Mouse (Mus musculus) embryonic facial prominence, embryonic 13.5 days (tissue): ENCODE results near the gene Pex19. TPM values are rescaled to one million over a fixed set of nuclear protein-coding genes. Genes with fewer than 3 reads are reported as not detected.
A peak's percentile ranks its signal among the peaks of the same experiment; 100 is the strongest.

ENCODE experiments used
- ATAC-seq: fragments of 200-750 bp; cut with Nextera tagmentation; 2 replicates; pipeline ENCODE4 v1.8.0; 2017; ENCODE audit warnings: low read depth; ENCODE audit not compliant: insufficient number of reproducible peaks, insufficient read depth, low FRiP score, low TSS enrichment
- H3K27ac ChIP-seq: fragments of 300-500 bp; sonication (generic); 2 replicates; pipeline ENCODE4 v1.5.1; 2015; ENCODE audit warnings: moderate library complexity, mild to moderate bottlenecking, inconsistent platforms
- H3K27me3 ChIP-seq: fragments of 300-500 bp; sonication (generic); 2 replicates; pipeline ENCODE4 v1.6.1; 2015; ENCODE audit warnings: mild to moderate bottlenecking, inconsistent platforms
- H3K36me3 ChIP-seq: fragments of 300-500 bp; sonication (generic); 2 replicates; pipeline ENCODE4 v1.6.1; 2015; ENCODE audit warnings: mild to moderate bottlenecking, inconsistent platforms
- H3K4me1 ChIP-seq: fragments of 300-500 bp; sonication (generic); 2 replicates; pipeline ENCODE4 v1.6.1; 2015; ENCODE audit warnings: inconsistent platforms
- H3K4me2 ChIP-seq: fragments of 300-500 bp; sonication (generic); 2 replicates; pipeline ENCODE4 v1.6.1; 2015; ENCODE audit warnings: moderate library complexity, mild to moderate bottlenecking, inconsistent platforms
- H3K4me3 ChIP-seq: fragments of 300-500 bp; sonication (generic); 2 replicates; pipeline ENCODE4 v1.5.1; 2015; ENCODE audit warnings: mild to moderate bottlenecking, inconsistent platforms
- H3K9ac ChIP-seq: fragments of 300-500 bp; sonication (generic); 2 replicates; pipeline ENCODE4 v1.6.1; 2015; ENCODE audit warnings: mild to moderate bottlenecking, inconsistent platforms
- H3K9me3 ChIP-seq: fragments of 300-500 bp; sonication (generic); 2 replicates; pipeline ENCODE4 v1.6.1; 2016; ENCODE audit warnings: inconsistent platforms
- WGBS: fragments of 180-500 bp; shearing (Covaris S2); methylation state at CpG from one replicate; pipeline ENCODE4 v1.1.7; 2015; ENCODE audit warnings: mixed read lengths; 5-methylcytosine and 5-hydroxymethylcytosine counted together
- polyA plus RNA-seq: library from polyadenylated mRNA; unstranded; fragments of >200 nt; fragmentation: Nextera tagmentation; extraction: Ambion mirVana; gene quantifications from 2 replicates; pipeline ENCODE4 v1.2.1, GENCODE M21; 2015

Gene Pex19
- polyA plus RNA-seq, 1 experiment from 2014 or later, result 152 TPM

DNA sequence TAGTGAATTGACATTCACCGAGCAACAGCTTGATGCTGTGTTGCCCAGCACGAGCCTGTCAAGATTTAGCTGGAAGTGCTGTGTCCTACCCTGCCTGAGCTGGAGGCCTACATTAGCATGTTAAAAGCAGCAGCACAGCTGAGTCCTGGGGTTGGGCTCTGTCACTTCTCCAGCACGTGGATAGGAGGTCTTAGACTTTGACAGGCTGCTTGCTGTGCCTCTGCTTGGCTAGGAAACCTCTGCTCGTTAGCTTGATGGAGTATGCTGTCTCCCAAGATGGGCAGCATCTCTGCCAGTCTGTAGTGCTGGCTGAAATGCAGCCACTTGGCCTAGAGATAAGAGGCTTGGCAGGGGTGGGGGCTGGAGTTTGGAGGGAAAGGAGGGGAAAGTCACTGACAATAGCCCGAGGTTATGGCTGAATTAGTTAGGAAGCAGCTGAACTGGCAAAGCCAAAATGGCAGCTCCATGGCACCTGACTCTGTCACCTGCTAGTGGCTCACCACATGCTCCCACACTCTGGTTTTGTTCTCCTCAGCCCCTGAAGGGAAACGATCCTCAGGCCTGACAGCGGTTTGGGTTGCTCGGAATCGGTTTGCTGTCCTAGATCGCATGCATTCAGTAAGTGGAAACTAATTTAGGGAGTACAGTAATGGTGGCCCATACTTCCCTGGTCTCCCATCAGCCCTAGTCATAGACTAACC lies 18.6 kb upstream of the Pex19 start:
- Histone ChIP-seq H3K4me2 (no peak overlapping the region), H3K4me1 (no peaks in the 10 kb centered on the region), H3K4me3 (no peak overlapping the region), H3K9me3 (no peaks in the 10 kb centered on the region), H3K36me3 (peaks cover 97% of the 10 kb centered on the region), H3K27ac (no peak overlapping the region), H3K27me3 (no peaks in the 10 kb centered on the region), H3K9ac (no peak overlapping the region)
- 77% methylated on average over 10 of the region's 10 CpGs for WGBS
- no peak for ATAC-seq

DNA sequence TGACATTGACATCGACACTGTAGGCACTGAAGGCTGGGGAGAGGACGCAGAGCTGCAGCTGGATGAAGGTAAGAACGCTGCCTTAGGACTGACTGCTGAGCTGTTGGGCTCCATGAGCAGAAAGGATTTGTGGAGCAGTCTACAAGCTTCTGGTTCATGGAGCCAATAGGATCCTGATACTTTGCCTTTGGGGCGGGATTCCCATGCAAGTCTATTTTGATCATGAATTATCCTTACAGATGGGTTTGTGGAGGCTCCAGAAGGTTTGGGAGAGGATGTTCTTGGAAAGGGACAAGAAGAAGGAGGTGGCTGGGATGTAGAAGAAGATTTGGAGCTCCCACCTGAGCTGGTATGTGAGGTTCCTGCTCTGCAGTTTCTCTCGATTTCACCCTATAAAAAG lies 9.6 kb upstream of the Pex19 start:
- no peak overlapping the region for H3K27ac ChIP-seq
- H3K9ac ChIP-seq, result no peak overlapping the region
- H3K9me3 ChIP-seq, result no peaks in the 10 kb centered on the region
- H3K4me1 ChIP-seq, result no peaks in the 10 kb centered on the region
- H3K27me3 ChIP-seq, result no peaks in the 10 kb centered on the region
- WGBS, result 94% methylated on average over 5 of the region's 5 CpGs
- H3K36me3 ChIP-seq, result peaks cover 97% of the 10 kb centered on the region
- H3K4me3 ChIP-seq, result no peak overlapping the region
- H3K4me2 ChIP-seq, result no peak overlapping the region
- ATAC-seq, result no peak

DNA sequence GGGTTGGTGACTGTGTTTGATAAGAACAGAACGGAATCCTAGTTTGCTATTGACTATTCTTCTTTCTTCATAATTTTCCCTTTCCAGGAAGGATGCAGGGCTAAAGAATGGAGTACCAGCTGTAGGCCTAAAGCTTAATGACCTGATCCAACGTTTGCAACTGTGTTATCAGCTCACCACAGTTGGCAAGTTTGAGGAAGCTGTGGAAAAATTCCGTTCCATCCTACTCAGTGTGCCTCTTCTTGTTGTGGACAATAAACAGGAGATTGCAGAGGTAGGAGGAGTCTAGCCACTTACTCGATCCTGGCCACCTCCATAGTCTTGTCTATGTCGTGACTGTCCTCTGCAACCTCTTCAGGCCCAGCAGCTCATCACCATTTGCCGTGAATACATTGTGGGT lies 7.5 kb upstream of the Pex19 start:
- 83% methylated on average over 6 of the region's 6 CpGs for WGBS
- Histone ChIP-seq H3K9me3 (no peaks in the 10 kb centered on the region), H3K9ac (no peak overlapping the region), H3K27ac (no peak overlapping the region), H3K27me3 (no peaks in the 10 kb centered on the region), H3K4me2 (no peak overlapping the region), H3K4me3 (no peak overlapping the region), H3K36me3 (peaks cover 97% of the 10 kb centered on the region), H3K4me1 (no peaks in the 10 kb centered on the region)
- no peak for ATAC-seq

DNA sequence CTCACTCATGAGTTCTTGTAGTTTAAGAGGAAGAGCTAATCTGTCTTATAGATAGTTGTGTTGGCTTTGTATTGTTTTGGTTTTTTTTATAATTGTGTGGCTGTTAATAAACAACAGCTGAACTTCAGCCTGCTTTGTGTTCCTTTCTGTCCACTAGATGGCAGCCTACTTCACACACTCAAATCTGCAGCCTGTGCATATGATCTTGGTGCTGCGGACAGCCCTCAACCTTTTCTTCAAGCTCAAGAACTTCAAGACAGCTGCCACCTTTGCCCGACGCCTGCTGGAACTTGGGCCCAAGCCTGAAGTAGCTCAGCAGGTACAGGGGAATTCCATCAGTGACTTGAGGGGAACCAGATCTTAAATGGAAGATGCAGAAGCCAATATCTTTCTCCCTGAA lies 6.8 kb upstream of the Pex19 start:
- H3K9ac ChIP-seq, result no peak overlapping the region
- H3K36me3 ChIP-seq, result peaks cover 90% of the 10 kb centered on the region
- no peaks in the 10 kb centered on the region for H3K9me3 ChIP-seq
- 52% methylated on average over 3 of the region's 3 CpGs for WGBS
- H3K4me1 ChIP-seq, result no peaks in the 10 kb centered on the region
- H3K27me3 ChIP-seq, result no peaks in the 10 kb centered on the region
- no peak overlapping the region for H3K4me3 ChIP-seq
- no peak overlapping the region for H3K4me2 ChIP-seq
- ATAC-seq, result no peak
- H3K27ac ChIP-seq, result no peak overlapping the region

DNA sequence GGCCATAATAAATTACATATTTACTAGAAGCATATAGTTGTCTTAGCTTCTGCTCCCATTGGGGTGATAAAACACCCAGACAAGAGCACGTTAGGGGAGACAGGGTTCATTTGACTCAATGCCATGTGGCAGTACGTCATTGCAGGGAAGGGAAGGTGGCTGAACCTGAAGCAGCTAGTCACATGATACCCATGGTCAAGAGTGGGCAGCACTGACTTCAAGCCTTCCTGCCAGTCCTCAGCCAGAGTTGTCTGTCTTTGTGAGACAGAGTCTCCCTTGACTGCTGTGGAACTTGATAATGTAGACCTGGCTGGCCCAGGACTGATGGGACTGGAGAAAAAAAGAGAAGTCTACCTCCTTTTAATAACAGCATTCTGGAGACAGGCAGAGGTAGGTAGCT lies 3.9 kb upstream of the Pex19 start:
- Histone ChIP-seq H3K4me2 (no peak overlapping the region), H3K9me3 (no peaks in the 10 kb centered on the region), H3K4me3 (no peak overlapping the region), H3K27me3 (no peaks in the 10 kb centered on the region), H3K36me3 (peaks cover 61% of the 10 kb centered on the region), H3K27ac (no peak overlapping the region), H3K9ac (no peak overlapping the region), H3K4me1 (peaks cover 4% of the 10 kb centered on the region)
- WGBS, result 77% methylated on average over 2 of the region's 2 CpGs
- ATAC-seq, result no peak

DNA sequence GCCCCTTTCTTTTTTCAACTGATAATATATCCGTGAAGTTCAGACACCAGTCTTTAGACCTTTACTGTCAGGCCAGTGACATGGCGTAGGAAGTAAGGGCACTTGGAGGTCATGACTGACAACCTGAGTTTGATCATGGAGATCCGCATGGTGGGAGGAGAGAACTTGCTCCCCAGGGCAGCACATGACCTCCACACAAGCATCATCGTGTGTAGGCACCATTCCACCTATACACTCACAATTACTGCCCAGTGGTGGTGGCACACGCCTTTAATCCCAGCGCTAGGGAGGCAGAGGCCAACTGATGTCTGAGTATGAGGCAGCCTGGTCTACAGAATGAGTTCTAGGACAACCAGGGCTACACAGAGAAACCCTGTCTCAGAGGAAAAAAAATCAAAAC lies 2.0 kb upstream of the Pex19 start:
- no peak for ATAC-seq
- H3K36me3 ChIP-seq, result peaks cover 53% of the 10 kb centered on the region

DNA sequence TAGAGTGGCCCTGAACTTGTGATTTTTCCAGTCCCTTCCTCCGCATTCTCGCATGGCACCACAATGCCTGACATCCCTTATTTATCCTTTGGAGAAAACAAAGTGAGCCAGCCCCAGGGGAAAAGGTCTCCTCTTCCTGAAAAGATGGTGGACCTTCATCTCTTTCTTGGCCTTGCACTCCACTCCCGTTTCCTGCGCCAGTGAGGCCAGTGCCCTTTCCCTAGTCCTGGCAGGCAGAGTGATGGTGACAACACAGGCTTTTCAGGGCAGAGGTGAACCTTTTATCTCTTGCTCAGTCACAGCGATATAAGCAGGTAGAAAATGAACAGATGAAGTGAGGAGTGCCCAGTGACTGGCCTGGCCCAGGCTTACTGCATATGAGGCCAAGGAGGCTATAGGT lies 932 bp downstream of the Pex19 start:
- Histone ChIP-seq H3K9me3 (no peaks in the 10 kb centered on the region), H3K27ac (no peak overlapping the region), H3K4me1 (peaks cover 8% of the 10 kb centered on the region), H3K4me2 (peak overlapping the region; percentile 76), H3K27me3 (no peaks in the 10 kb centered on the region), H3K4me3 (peak overlapping the region; percentile 87), H3K36me3 (peaks cover 53% of the 10 kb centered on the region), H3K9ac (peak overlapping the region; percentile 90)
- 35% methylated on average over 5 of the region's 5 CpGs for WGBS
- no peak for ATAC-seq

More for the DNA sequence above, 2.0 kb upstream of the Pex19 start:
- Histone ChIP-seq H3K27me3 (no peaks in the 10 kb centered on the region), H3K4me2 (no peak overlapping the region), H3K4me1 (peaks cover 8% of the 10 kb centered on the region), H3K9ac (no peak overlapping the region), H3K27ac (no peak overlapping the region), H3K4me3 (no peak overlapping the region), H3K9me3 (no peaks in the 10 kb centered on the region)
- WGBS, result 79% methylated on average over 6 of the region's 6 CpGs

DNA sequence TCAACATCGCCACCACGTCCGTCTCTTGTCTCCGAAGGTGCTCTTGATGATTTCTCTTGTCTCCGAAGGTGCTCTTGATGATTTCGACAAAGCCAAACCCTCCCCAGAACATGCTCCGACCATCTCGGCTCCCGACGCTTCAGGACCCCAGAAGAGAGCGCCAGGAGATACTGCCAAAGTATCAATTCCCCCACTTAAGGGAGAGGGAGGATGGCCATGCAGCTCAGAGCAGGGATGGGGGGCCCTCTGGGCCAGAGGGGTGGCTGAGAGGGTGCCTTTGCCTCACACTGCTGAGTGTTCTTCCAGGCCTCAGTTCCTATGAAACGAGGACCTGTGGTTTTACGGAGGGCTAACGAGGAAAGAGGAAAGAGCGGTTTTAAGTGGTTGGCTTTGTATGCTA lies 2.0 kb downstream of the Pex19 start:
- WGBS, result 92% methylated on average over 15 of the region's 15 CpGs
- H3K4me3 ChIP-seq, result no peak overlapping the region

DNA sequence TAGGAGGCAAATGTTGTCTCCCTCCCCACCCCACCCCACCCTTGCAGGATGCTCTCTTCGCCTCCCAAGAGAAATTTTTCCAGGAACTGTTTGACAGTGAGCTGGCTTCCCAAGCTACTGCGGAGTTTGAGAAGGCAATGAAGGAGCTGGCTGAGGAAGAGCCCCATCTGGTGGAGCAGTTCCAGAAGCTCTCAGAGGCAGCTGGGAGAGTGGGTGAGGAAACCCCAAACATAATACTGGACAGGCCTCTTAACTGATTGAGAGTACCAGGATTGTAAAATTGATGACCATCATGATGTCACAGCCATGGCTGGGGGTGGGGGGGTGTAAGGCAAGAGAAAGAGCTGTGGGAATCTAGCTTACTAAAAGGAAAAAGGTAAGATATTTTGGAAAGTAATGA lies 2.6 kb downstream of the Pex19 start:
- Histone ChIP-seq H3K9ac (no peak overlapping the region), H3K36me3 (peaks cover 54% of the 10 kb centered on the region), H3K4me3 (no peak overlapping the region), H3K27ac (no peak overlapping the region), H3K4me1 (peaks cover 8% of the 10 kb centered on the region), H3K27me3 (no peaks in the 10 kb centered on the region), H3K9me3 (no peaks in the 10 kb centered on the region), H3K4me2 (no peak overlapping the region)
- WGBS, result 74% methylated on average over 2 of the region's 2 CpGs
- ATAC-seq, result no peak

More for the DNA sequence above, 2.0 kb downstream of the Pex19 start:
- Histone ChIP-seq H3K27me3 (no peaks in the 10 kb centered on the region), H3K36me3 (peaks cover 51% of the 10 kb centered on the region), H3K9ac (no peak overlapping the region), H3K9me3 (no peaks in the 10 kb centered on the region), H3K4me1 (peaks cover 8% of the 10 kb centered on the region), H3K4me2 (no peak overlapping the region), H3K27ac (no peak overlapping the region)
- ATAC-seq, result no peak

DNA sequence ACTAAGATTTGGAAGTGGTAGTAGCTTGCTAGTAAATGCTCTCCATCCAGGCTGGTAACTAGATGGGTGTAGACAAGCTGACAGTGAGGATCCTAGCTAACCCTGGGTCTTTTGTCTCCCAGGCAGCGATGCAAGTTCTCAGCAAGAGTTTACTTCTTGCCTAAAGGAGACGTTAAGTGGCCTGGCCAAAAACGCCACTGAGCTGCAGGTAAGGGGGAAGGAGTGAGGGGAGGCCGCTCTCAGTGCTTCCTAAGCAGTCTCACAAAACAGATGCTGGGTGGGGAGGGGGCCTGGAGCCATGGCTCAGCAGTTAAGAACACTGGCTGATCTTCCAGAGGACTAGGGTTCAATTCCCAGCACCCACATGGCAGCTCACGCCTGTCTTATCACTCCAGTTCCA lies 3.2 kb downstream of the Pex19 start:
- WGBS, result 91% methylated on average over 5 of the region's 5 CpGs
- peaks cover 61% of the 10 kb centered on the region for H3K36me3 ChIP-seq
- H3K4me1 ChIP-seq, result peaks cover 8% of the 10 kb centered on the region

DNA sequence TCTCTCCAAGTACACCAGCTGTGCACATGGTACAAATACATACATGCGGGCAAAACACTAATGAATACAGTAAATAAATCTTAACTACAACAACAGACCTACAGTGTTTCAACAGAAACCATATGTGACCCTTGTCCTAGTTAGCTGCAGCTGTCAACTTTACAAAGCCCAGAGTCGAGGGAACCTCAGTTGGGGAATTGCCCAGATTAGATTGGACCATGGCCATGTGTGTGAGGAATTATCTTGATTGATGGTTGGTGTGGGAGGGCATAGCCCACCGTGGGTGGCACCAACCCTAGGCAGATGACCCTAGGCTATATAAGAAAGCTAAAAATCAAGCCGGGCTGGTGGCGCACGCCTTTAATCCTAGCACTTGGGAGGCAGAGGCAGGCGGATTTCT lies 5.8 kb downstream of the Pex19 start:
- Histone ChIP-seq H3K36me3 (peaks cover 76% of the 10 kb centered on the region), H3K27me3 (no peaks in the 10 kb centered on the region), H3K27ac (no peak overlapping the region), H3K4me2 (no peak overlapping the region), H3K9me3 (no peaks in the 10 kb centered on the region), H3K9ac (no peak overlapping the region), H3K4me1 (peaks cover 7% of the 10 kb centered on the region), H3K4me3 (no peak overlapping the region)
- ATAC-seq, result 0 out of 2 replicates have a peak, but pooled peaks have one; percentile 10
- WGBS, result 71% methylated on average over 7 of the region's 7 CpGs

More for the DNA sequence above, 3.2 kb downstream of the Pex19 start:
- no peak overlapping the region for H3K27ac ChIP-seq
- no peak for ATAC-seq
- H3K27me3 ChIP-seq, result no peaks in the 10 kb centered on the region
- no peaks in the 10 kb centered on the region for H3K9me3 ChIP-seq
- no peak overlapping the region for H3K9ac ChIP-seq
- no peak overlapping the region for H3K4me3 ChIP-seq
- H3K4me2 ChIP-seq, result no peak overlapping the region

DNA sequence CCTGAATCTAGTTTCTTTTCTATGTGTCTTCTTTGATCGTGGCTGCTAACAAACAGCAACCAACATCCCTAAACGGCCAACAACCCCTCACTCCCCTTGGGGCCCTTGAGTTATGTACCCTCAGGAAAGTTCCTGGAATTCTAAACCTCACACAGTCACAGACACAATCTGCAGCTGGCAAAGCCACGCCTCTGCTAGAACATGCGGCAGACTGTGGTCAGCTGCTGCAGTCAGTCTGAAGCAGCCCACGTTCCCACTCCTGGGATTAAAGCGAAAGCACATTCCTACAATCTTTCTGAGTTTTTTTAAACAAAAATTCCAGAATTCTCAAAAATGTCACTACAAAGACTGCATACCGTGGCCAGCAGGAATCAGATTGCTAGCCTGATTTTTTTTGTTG lies 7.0 kb downstream of the Pex19 start:
- Histone ChIP-seq H3K4me1 (no peaks in the 10 kb centered on the region), H3K9me3 (no peaks in the 10 kb centered on the region), H3K4me2 (no peak overlapping the region), H3K27ac (0 out of 2 replicates have a peak overlapping the region, but pooled peaks have one; percentile 55), H3K9ac (0 out of 2 replicates have a peak overlapping the region, but pooled peaks have one; percentile 21), H3K36me3 (peaks cover 75% of the 10 kb centered on the region), H3K27me3 (no peaks in the 10 kb centered on the region), H3K4me3 (no peak overlapping the region)
- 51% methylated on average over 7 of the region's 7 CpGs for WGBS
- ATAC-seq, result no peak
